Mouse (Mus musculus) small intestine, adult 2 months (tissue): ENCODE data around the gene Fcgbp.
"Not testable (repeated sequence)": the region's sequence is repeated elsewhere in the genome, so short reads cannot be mapped to it uniquely, and the experiment has no call there.

Experiments used
- CTCF ChIP-seq: fragments of 200-500 bp; IDR thresholded peaks from 2 replicates; pipeline ENCODE4 v1.5.1; 2012; ENCODE audit warnings: low read depth, mild to moderate bottlenecking, control low read depth, inconsistent platforms, low read length, moderate library complexity, mixed read lengths; ENCODE audit not compliant: insufficient replicate concordance, insufficient read length; ENCODE audit errors: extremely low read depth
- POLR2A ChIP-seq: fragments of 200-500 bp; IDR thresholded peaks from 2 replicates; pipeline ENCODE4 v1.6.1; 2012; ENCODE audit warnings: low read depth, mild to moderate bottlenecking, control low read depth, inconsistent platforms, low read length, moderate library complexity

- not testable (repeated sequence) for TF ChIP-seq POLR2A, CTCF
Observed at GRCm38 (mm10) chr7:28153595-28153994, 82.6 kb downstream of the Fcgbp start.
